Mouse (Mus musculus): Measurements from ENCODE around the gene Ldb3.

GRCm38 (mm10) chr14:34626824-34627223, 38.3 kb upstream of the Ldb3 start:
- TF ChIP-seq CTCF (IDR thresholded peaks at IDR 0.05; ENCODE audit: borderline replicate concordance, extremely low read depth, insufficient read depth, insufficient read length) (no peak), POLR2A (IDR thresholded peaks at IDR 0.05; ENCODE audit: borderline replicate concordance, extremely low read depth, insufficient read depth, insufficient read length, poor library complexity, severe bottlenecking) (no peak)

Measured in brain, embryonic 14.5 days (tissue).